Mouse (Mus musculus) midbrain, embryonic 12.5 days (tissue): ENCODE results near the gene Lpcat1. TPM values are rescaled to one million over a fixed set of nuclear protein-coding genes. Genes with fewer than 3 reads are reported as not detected.

Source experiments
- ATAC-seq: fragments of 200-750 bp; cut with Nextera tagmentation; 2 replicates; pipeline ENCODE4 v1.8.0; 2017; ENCODE audit warnings: low read depth, moderate TSS enrichment, moderate library complexity; ENCODE audit not compliant: low FRiP score
- H3K27ac ChIP-seq: fragments of 300-500 bp; sonication (generic); replicated peaks from 2 replicates; pipeline ENCODE4 v1.5.1; 2016; ENCODE audit warnings: mild to moderate bottlenecking
- H3K27me3 ChIP-seq: fragments of 300-500 bp; sonication (generic); 2 replicates; pipeline ENCODE4 v1.6.1; 2016; ENCODE audit warnings: mild to moderate bottlenecking
- H3K36me3 ChIP-seq: fragments of 300-500 bp; sonication (generic); 2 replicates; pipeline ENCODE4 v1.6.1; 2016
- H3K4me1 ChIP-seq: fragments of 300-500 bp; sonication (generic); 2 replicates; pipeline ENCODE4 v1.6.1; 2016
- H3K4me2 ChIP-seq: fragments of 300-500 bp; sonication (generic); replicated peaks from 2 replicates; pipeline ENCODE4 v1.6.1; 2016; ENCODE audit warnings: mild to moderate bottlenecking, moderate library complexity
- H3K4me3 ChIP-seq: fragments of 300-500 bp; sonication (generic); 2 replicates; pipeline ENCODE4 v1.5.1; 2016; ENCODE audit warnings: mild to moderate bottlenecking
- H3K9ac ChIP-seq: fragments of 300-500 bp; sonication (generic); replicated peaks from 2 replicates; pipeline ENCODE4 v1.6.1; 2016; ENCODE audit warnings: mild to moderate bottlenecking, moderate library complexity
- H3K9me3 ChIP-seq: fragments of 300-500 bp; sonication (generic); 2 replicates; pipeline ENCODE4 v1.6.1; 2016; ENCODE audit warnings: mild to moderate bottlenecking
- WGBS: fragments of 180-500 bp; shearing (Covaris S2); methylation state at CpG from one replicate; pipeline ENCODE4 v1.1.7; 2016; 5-methylcytosine and 5-hydroxymethylcytosine counted together
- polyA plus RNA-seq: library from polyadenylated mRNA; unstranded; fragments of >200 nt; fragmentation: Nextera tagmentation; extraction: Ambion mirVana; gene quantifications from 2 replicates; pipeline ENCODE4 v1.2.1, GENCODE M21; 2016

Lpcat1 gene
- polyA plus RNA-seq, 1 experiment from 2014 or later: 67.6 TPM

GRCm38 (mm10) chr13:73512776-73513673, 46.0 kb downstream of the Lpcat1 start:
- H3K27me3 ChIP-seq: no peaks in the 10 kb centered on the region
- no peaks in the 10 kb centered on the region for H3K4me1 ChIP-seq
- no peak overlapping the region for H3K27ac ChIP-seq
- 0 out of 2 replicates have a peak, but pooled peaks have one; percentile 55 for ATAC-seq
- H3K36me3 ChIP-seq: peaks cover 66% of the 10 kb centered on the region
- no peak overlapping the region for H3K9ac ChIP-seq
- WGBS: 59% methylated on average over 13 of the region's 13 CpGs
- H3K4me3 ChIP-seq: no peak overlapping the region
- no peaks in the 10 kb centered on the region for H3K9me3 ChIP-seq
- no peak overlapping the region for H3K4me2 ChIP-seq

- WGBS: 80% methylated on average over 4 of the region's 4 CpGs
Observed at GRCm38 (mm10) chr13:73516886-73517285, 49.9 kb downstream of the Lpcat1 start.

GRCm38 (mm10) chr13:73533716-73534115, 66.7 kb downstream of the Lpcat1 start:
- no peak overlapping the region for H3K4me3 ChIP-seq
- 86% methylated on average over 3 of the region's 3 CpGs for WGBS
- no peak for ATAC-seq

More at GRCm38 (mm10) chr13:73516886-73517285, 49.9 kb downstream of the Lpcat1 start:
- ATAC-seq: no peak
- Histone ChIP-seq H3K4me2 (no peak overlapping the region), H3K27me3 (no peaks in the 10 kb centered on the region), H3K9me3 (no peaks in the 10 kb centered on the region), H3K4me1 (no peaks in the 10 kb centered on the region), H3K4me3 (no peak overlapping the region), H3K36me3 (peaks cover 43% of the 10 kb centered on the region), H3K27ac (no peak overlapping the region), H3K9ac (no peak overlapping the region)

GRCm38 (mm10) chr13:73535287-73535686, 68.3 kb downstream of the Lpcat1 start:
- Histone ChIP-seq H3K27me3 (peaks cover 48% of the 10 kb centered on the region), H3K36me3 (no peaks in the 10 kb centered on the region), H3K27ac (no peak overlapping the region), H3K9ac (no peak overlapping the region), H3K4me3 (no peak overlapping the region), H3K9me3 (no peaks in the 10 kb centered on the region), H3K4me1 (peaks cover 4% of the 10 kb centered on the region; the same call in 1 of the 2 replicates), H3K4me2 (no peak overlapping the region)
- no peak for ATAC-seq
- WGBS: 55% methylated on average over 3 of the region's 3 CpGs

More at GRCm38 (mm10) chr13:73533716-73534115, 66.7 kb downstream of the Lpcat1 start:
- Histone ChIP-seq H3K4me1 (peaks cover 4% of the 10 kb centered on the region; the same call in 1 of the 2 replicates), H3K9ac (no peak overlapping the region), H3K27me3 (peaks cover 46% of the 10 kb centered on the region), H3K4me2 (no peak overlapping the region), H3K27ac (no peak overlapping the region), H3K9me3 (no peaks in the 10 kb centered on the region), H3K36me3 (no peaks in the 10 kb centered on the region)

GRCm38 (mm10) chr13:73536403-73536821, 69.4 kb downstream of the Lpcat1 start, which contains the start of gene Slc6a3:
Gene Slc6a3 (plus strand): TSS chr13:73536747.
- WGBS: under 1% methylated on average over 26 of the region's 26 CpGs
- Histone ChIP-seq H3K4me1 (peaks cover 4% of the 10 kb centered on the region; the same call in 1 of the 2 replicates), H3K4me3 (peak within 1 kb of the TSS; percentile 42), H3K9ac (peak within 1 kb of the TSS; percentile 29), H3K9me3 (no peaks in the 10 kb centered on the region), H3K4me2 (peak within 1 kb of the TSS; percentile 74), H3K36me3 (no peaks in the 10 kb centered on the region), H3K27ac (no peak within 1 kb of the TSS), H3K27me3 (peaks cover 53% of the 10 kb centered on the region)
- ATAC-seq: 0 out of 2 replicates have a peak, but pooled peaks have one; percentile 63

- peak overlapping the region; percentile 42 for H3K4me3 ChIP-seq
- peaks cover 57% of the 10 kb centered on the region for H3K27me3 ChIP-seq
- peak overlapping the region; percentile 74 for H3K4me2 ChIP-seq
- ATAC-seq: no peak
- H3K27ac ChIP-seq: no peak overlapping the region
- peak overlapping the region; percentile 29 for H3K9ac ChIP-seq
- H3K4me1 ChIP-seq: peaks cover 4% of the 10 kb centered on the region; the same call in 1 of the 2 replicates
- H3K36me3 ChIP-seq: no peaks in the 10 kb centered on the region
- H3K9me3 ChIP-seq: no peaks in the 10 kb centered on the region
- WGBS: 21% methylated on average over 13 of the region's 13 CpGs
Observed at GRCm38 (mm10) chr13:73536824-73537223, 69.8 kb downstream of the Lpcat1 start.

- Histone ChIP-seq H3K9ac (no peak overlapping the region), H3K27ac (no peak overlapping the region), H3K4me1 (no peaks in the 10 kb centered on the region), H3K9me3 (no peaks in the 10 kb centered on the region), H3K4me3 (no peak overlapping the region), H3K36me3 (no peaks in the 10 kb centered on the region), H3K4me2 (no peak overlapping the region), H3K27me3 (peaks cover 3% of the 10 kb centered on the region; the same call in 1 of the 2 replicates)
- no peak for ATAC-seq
- 89% methylated on average over 5 of the region's 5 CpGs for WGBS
Observed at GRCm38 (mm10) chr13:73564201-73564600, 97.2 kb downstream of the Lpcat1 start.

Other genes starting within 250 kb of the Lpcat1 start
- gene Irx4, start 206.7 kb upstream of the Lpcat1 start, polyA plus RNA-seq: 0.85 and 1.5 TPM in 2 replicates
- gene Mrpl36, start 138.7 kb upstream of the Lpcat1 start, polyA plus RNA-seq: 106 and 112 TPM in 2 replicates
- gene Ndufs6, start 138.7 kb upstream of the Lpcat1 start, polyA plus RNA-seq: 305 and 313 TPM in 2 replicates
- 0.18 and 0.71 TPM in 2 replicates for gene Slc6a3, start 69.5 kb downstream of the Lpcat1 start, polyA plus RNA-seq
- 110 and 117 TPM in 2 replicates for gene Clptm1l, start 136.8 kb downstream of the Lpcat1 start, polyA plus RNA-seq
- 6.3 and 6.9 TPM in 2 replicates for gene Tert, start 159.7 kb downstream of the Lpcat1 start, polyA plus RNA-seq
- gene Slc6a18, start 210.8 kb downstream of the Lpcat1 start, polyA plus RNA-seq: not detected in 2 replicates
- 0.15 TPM in 1 of 2 replicates, not detected in the other for gene Slc6a19, start 237.7 kb downstream of the Lpcat1 start, polyA plus RNA-seq